Mouse (Mus musculus) forebrain, postnatal 0 days (tissue): ENCODE measurements around the gene Rpl11. TPM values are rescaled to one million over a fixed set of nuclear protein-coding genes. Genes with fewer than 3 reads are reported as not detected.
"Not testable (repeated sequence)": the region's sequence is repeated elsewhere in the genome, so short reads cannot be mapped to it uniquely, and the experiment has no call there.

ENCODE experiments used
- ATAC-seq: fragments of 200-750 bp; cut with Nextera tagmentation; 2 replicates; pipeline ENCODE4 v1.8.0; 2017; ENCODE audit warnings: mild to moderate bottlenecking, moderate library complexity
- DNase-seq: peaks from one replicate; pipeline ENCODE4 v3.0.0-alpha.2; 2015
- H3K27ac ChIP-seq: fragments of 300-500 bp; sonication (generic); 2 replicates; pipeline ENCODE4 v1.5.1; 2014; ENCODE audit warnings: low read depth, mild to moderate bottlenecking, antibody characterized with exemption, low read length, moderate library complexity, mixed read lengths
- H3K27me3 ChIP-seq: fragments of 300-500 bp; sonication (generic); 2 replicates; pipeline ENCODE4 v1.6.1; 2014; ENCODE audit warnings: mild to moderate bottlenecking, low read length, mixed read lengths; ENCODE audit not compliant: insufficient read depth
- H3K36me3 ChIP-seq: fragments of 300-500 bp; sonication (generic); 2 replicates; pipeline ENCODE4 v1.6.1; 2014; ENCODE audit warnings: mild to moderate bottlenecking, moderate library complexity; ENCODE audit not compliant: insufficient read depth
- H3K4me1 ChIP-seq: fragments of 300-500 bp; sonication (generic); 2 replicates; pipeline ENCODE4 v1.6.1; 2014; ENCODE audit warnings: antibody characterized with exemption; ENCODE audit not compliant: insufficient read depth
- H3K4me2 ChIP-seq: fragments of 300-500 bp; sonication (generic); 2 replicates; pipeline ENCODE4 v1.6.1; 2014; ENCODE audit warnings: low read depth, mild to moderate bottlenecking, moderate library complexity
- H3K4me3 ChIP-seq: fragments of 300-500 bp; sonication (generic); 2 replicates; pipeline ENCODE4 v1.5.1; 2014; ENCODE audit warnings: low read depth, low read length, mixed read lengths
- H3K9ac ChIP-seq: fragments of 300-500 bp; sonication (generic); 2 replicates; pipeline ENCODE4 v1.6.1; 2014; ENCODE audit warnings: mild to moderate bottlenecking
- H3K9me3 ChIP-seq: fragments of 300-500 bp; sonication (generic); 2 replicates; pipeline ENCODE4 v1.6.1; 2016; ENCODE audit warnings: low read length
- CTCF ChIP-seq: sonication (generic); IDR thresholded peaks from 2 replicates; pipeline ENCODE4 v1.5.1; 2016; ENCODE audit warnings: antibody characterized with exemption, control low read depth, low read depth
- WGBS: fragments of 180-500 bp; shearing (Covaris S2); extraction: QIAGEN DNeasy Blood & Tissue Kit; methylation state at CpG from one replicate; pipeline ENCODE4 v1.1.7; 2014; 5-methylcytosine and 5-hydroxymethylcytosine counted together
- polyA plus RNA-seq: library from polyadenylated mRNA; unstranded; fragments of >200 nt; fragmentation: Nextera tagmentation; extraction: Ambion mirVana; gene quantifications from 2 replicates; pipeline ENCODE4 v1.2.1, GENCODE M21; 2015
- total RNA-seq: library from RNA; depleted of rRNA; stranded (reverse); fragments of >200 nt; gene quantifications from 2 replicates; pipeline ENCODE4 v1.2.3, GENCODE M21; 2014; rRNA removed

Rpl11 gene
- total RNA-seq = 872 and 1,141 TPM in 2 replicates
- 313 and 396 TPM in 2 replicates for polyA plus RNA-seq

DNA sequence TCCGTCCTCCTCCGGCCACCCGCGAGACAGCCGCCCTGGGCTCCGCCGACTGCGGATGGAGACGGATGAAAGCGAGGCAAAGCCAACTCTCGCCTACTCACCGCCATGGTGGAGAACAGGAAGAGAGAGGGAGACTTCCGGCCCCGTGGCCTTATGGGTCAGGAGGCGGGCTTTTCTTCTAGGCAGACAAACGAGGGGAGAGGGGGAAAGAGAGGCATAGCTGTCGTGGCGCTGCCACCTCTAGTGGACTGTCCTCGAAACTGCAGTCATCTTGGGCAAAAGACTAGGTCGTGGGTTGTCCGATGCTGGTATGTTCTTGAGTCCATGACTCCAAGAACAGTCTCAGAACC lies at the start of gene Rpl11:
Gene Rpl11, minus strand, starts transcription at position 182 of the 350 bp plus-strand sequence.
- Histone ChIP-seq H3K27ac (peak within 1 kb of the TSS; percentile 94), H3K4me2 (peak within 1 kb of the TSS; percentile 79), H3K4me3 (peak within 1 kb of the TSS; percentile 93), H3K4me1 (peaks cover 7% of the 10 kb centered on the region; the same call in 1 of the 2 replicates), H3K27me3 (no peaks in the 10 kb centered on the region), H3K9me3 (no peaks in the 10 kb centered on the region), H3K9ac (peak within 1 kb of the TSS; percentile 96), H3K36me3 (peaks cover 32% of the 10 kb centered on the region)
- DNase-seq (peak; percentile 94), ATAC-seq (peak; percentile 99)
- TF ChIP-seq CTCF = peak; percentile 92
- under 1% methylated on average over 21 of the region's 21 CpGs for WGBS

DNA sequence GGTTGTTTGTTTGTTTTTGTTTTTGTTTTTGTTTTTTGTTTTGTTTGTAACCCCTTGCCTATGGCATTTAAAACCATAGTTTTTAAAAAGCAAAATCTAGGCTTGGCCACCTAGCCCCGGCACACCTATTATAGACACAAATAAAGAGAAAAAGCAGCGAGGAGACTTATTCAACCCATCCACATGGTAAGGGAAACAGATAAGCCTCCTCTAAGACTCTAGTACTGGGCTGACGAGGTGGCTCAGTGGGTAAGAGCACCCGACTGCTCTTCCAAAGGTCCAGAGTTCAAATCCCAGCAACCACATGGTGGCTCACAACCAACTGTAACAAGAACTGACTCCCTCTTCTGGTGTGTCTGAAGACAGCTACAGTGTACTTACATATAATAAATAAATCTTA lies 48.5 kb upstream of the Rpl11 start:
- not testable (repeated sequence) for H3K27ac ChIP-seq, H3K9ac ChIP-seq, H3K27me3 ChIP-seq, H3K4me2 ChIP-seq, H3K4me1 ChIP-seq, ATAC-seq, H3K9me3 ChIP-seq, H3K4me3 ChIP-seq, H3K36me3 ChIP-seq, DNase-seq
- 86% methylated on average over 4 of the region's 4 CpGs for WGBS

DNA sequence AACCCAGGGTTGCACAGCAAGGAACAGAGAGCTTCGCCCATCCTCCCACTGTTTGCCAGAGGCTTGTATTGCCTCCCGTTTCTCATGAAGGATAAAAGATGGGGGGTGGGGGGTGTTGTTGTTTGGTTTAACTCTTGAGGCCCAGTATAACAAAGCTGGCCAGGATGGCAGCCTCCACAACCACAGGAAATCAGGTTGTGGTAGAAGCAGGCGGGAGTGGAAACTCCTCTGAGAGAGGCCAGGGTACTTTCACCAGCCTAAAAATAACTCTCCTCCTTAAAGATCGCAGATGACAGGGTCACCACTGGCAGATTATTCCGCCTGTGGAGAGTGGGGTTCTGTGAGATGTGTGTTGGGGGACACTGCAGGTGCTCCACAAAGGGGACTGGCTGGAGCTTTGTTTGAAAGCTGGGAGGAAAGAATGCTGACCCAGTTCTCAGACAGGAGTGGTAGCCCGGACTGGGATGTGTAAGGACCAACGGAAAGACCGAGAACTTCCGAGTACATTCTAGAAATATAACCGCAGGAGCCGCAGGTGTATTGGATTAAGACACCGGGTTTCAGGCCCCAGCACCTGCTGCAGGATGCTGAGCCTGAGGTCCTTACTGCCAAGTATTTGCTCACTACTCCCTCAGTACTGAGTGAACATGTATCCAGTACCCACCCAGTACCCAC lies 47.3 kb upstream of the Rpl11 start:
- Histone ChIP-seq H3K9ac (no peak overlapping the region), H3K27ac (no peak overlapping the region), H3K4me1 (no peaks in the 10 kb centered on the region), H3K4me3 (no peak overlapping the region), H3K27me3 (no peaks in the 10 kb centered on the region), H3K36me3 (no peaks in the 10 kb centered on the region), H3K4me2 (no peak overlapping the region), H3K9me3 (no peaks in the 10 kb centered on the region)
- no peak for DNase-seq
- 74% methylated on average over 12 of the region's 12 CpGs for WGBS
- no peak for TF ChIP-seq CTCF
- ATAC-seq = no peak

DNA sequence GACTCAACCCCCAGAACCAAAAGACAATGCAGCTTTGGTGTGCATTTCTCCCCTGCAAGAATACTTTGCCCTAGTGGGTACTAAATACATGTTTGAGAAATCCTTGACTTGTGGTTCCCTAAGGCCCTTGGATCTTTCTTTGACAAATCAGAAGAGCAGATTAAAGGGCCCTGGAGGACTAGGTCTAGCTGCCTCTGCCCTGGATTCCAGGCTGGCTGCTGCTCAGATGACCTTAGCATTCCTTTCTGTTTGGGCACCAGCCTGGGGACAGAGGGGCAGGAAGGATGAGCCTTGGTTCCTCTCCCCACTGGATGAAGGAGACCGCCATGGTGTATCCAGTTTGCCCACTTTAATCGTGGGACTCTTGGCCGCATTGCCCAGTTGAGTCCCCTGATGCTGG lies 45.2 kb upstream of the Rpl11 start:
- Histone ChIP-seq H3K4me1 (no peaks in the 10 kb centered on the region), H3K9ac (no peak overlapping the region), H3K36me3 (no peaks in the 10 kb centered on the region), H3K4me2 (no peak overlapping the region), H3K27ac (no peak overlapping the region), H3K9me3 (no peaks in the 10 kb centered on the region), H3K4me3 (no peak overlapping the region), H3K27me3 (no peaks in the 10 kb centered on the region)
- no peak for TF ChIP-seq CTCF
- no peak for DNase-seq
- ATAC-seq = no peak
- WGBS = 92% methylated on average over 3 of the region's 3 CpGs

DNA sequence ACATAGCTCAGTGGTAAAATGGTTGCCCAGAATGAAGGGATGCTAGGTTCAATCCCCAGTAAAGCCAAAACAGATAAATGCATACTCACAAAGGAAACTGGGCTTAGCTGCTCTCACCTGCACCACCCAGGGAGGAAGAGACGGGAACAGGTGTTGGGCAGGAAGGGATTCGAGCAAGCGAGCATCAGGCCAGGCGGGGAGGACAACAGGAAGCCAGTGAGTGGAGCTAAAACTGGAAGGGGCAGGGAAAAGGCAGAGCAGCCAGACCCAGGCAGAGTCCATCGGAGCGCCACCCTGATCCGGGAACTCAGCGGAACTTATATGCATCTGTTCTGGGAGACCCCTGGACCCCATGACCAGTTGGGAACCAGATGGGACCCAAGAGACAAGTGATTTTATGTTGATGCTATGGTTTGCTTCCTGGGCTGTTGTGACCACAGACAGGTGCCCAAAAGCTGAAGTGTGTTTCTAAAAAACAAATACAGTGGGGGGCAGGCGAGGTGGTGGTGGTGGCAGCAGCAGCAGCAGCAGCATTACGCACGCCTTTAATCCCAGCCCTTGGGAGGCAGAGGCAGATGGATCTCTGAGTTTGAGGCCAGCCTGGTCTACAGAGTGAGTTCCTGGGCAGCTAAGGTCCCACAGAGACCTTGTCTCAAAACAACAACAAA lies 43.4 kb upstream of the Rpl11 start:
- no peaks in the 10 kb centered on the region for H3K9me3 ChIP-seq
- no peaks in the 10 kb centered on the region for H3K4me1 ChIP-seq
- no peak for DNase-seq
- WGBS = 78% methylated on average over 11 of the region's 11 CpGs
- no peak for ATAC-seq
- no peak overlapping the region for H3K9ac ChIP-seq
- H3K4me3 ChIP-seq = no peak overlapping the region
- no peak for TF ChIP-seq CTCF
- H3K36me3 ChIP-seq = no peaks in the 10 kb centered on the region
- H3K4me2 ChIP-seq = no peak overlapping the region
- no peaks in the 10 kb centered on the region for H3K27me3 ChIP-seq
- no peak overlapping the region for H3K27ac ChIP-seq

DNA sequence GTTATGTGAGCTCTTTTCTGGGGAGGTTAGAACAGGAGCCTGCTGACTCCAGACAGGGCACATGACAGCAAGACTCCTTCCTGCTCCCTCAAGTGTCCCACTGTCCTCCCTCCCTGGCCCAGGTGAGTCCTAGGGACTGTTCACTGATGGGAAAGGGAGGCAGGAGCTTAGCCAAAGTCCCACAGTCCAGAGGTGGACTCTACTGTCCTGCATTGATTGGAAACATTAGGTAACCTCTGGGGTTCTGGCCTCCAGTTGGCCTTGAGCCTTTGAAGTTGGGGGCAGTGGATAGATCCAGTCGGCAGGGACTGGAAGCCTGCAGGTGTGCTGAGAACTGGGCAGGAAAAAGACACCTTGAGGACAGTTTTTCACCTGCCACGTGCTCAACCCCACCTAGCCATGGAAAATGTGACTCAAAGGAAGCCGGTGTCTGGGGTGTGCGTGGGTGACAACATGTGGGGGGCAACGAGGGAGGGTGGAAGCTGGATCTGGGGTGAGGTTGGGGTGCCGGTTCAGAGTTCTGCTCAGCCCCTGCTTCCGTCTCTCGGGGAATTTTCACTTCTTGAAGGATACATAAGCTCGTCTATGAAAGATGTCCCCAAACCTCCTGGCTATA lies 42.4 kb upstream of the Rpl11 start:
- 80% methylated on average over 9 of the region's 9 CpGs for WGBS
- ATAC-seq (no peak), DNase-seq (no peak)
- no peaks in the 10 kb centered on the region for H3K4me1 ChIP-seq
- H3K4me3 ChIP-seq = no peak overlapping the region
- H3K4me2 ChIP-seq = no peak overlapping the region
- H3K27me3 ChIP-seq = no peaks in the 10 kb centered on the region
- H3K27ac ChIP-seq = no peak overlapping the region
- H3K9ac ChIP-seq = no peak overlapping the region
- H3K9me3 ChIP-seq = no peaks in the 10 kb centered on the region
- no peaks in the 10 kb centered on the region for H3K36me3 ChIP-seq
- no peak for TF ChIP-seq CTCF
